Mouse (Mus musculus) liver, embryonic 15.5 days (tissue): ENCODE measurements around the gene Carmil1. TPM values are rescaled to one million over a fixed set of nuclear protein-coding genes. Genes with fewer than 3 reads are reported as not detected.

ENCODE experiments used
- ATAC-seq: fragments of 200-750 bp; cut with Nextera tagmentation; 2 replicates; pipeline ENCODE4 v1.8.0; 2017; ENCODE audit warnings: moderate number of reproducible peaks, mild to moderate bottlenecking, moderate library complexity; ENCODE audit not compliant: insufficient read depth
- H3K27ac ChIP-seq: fragments of 300-500 bp; sonication (generic); replicated peaks from 2 replicates; pipeline ENCODE4 v1.5.1; 2015; ENCODE audit warnings: mild to moderate bottlenecking, inconsistent platforms
- H3K27me3 ChIP-seq: fragments of 300-500 bp; sonication (generic); 2 replicates; pipeline ENCODE4 v1.6.1; 2015; ENCODE audit warnings: mild to moderate bottlenecking, inconsistent platforms
- H3K36me3 ChIP-seq: fragments of 300-500 bp; sonication (generic); replicated peaks from 2 replicates; pipeline ENCODE4 v1.6.1; 2015; ENCODE audit warnings: moderate library complexity, mild to moderate bottlenecking, inconsistent platforms
- H3K4me1 ChIP-seq: fragments of 300-500 bp; sonication (generic); replicated peaks from 2 replicates; pipeline ENCODE4 v1.6.1; 2015; ENCODE audit warnings: inconsistent platforms
- H3K4me2 ChIP-seq: fragments of 300-500 bp; sonication (generic); 2 replicates; pipeline ENCODE4 v1.6.1; 2015; ENCODE audit warnings: moderate library complexity, mild to moderate bottlenecking, inconsistent platforms
- H3K4me3 ChIP-seq: fragments of 300-500 bp; sonication (generic); replicated peaks from 2 replicates; pipeline ENCODE4 v1.5.1; 2015; ENCODE audit warnings: mild to moderate bottlenecking, inconsistent platforms
- H3K9ac ChIP-seq: fragments of 300-500 bp; sonication (generic); 2 replicates; pipeline ENCODE4 v1.6.1; 2015; ENCODE audit warnings: moderate library complexity, mild to moderate bottlenecking, inconsistent platforms
- H3K9me3 ChIP-seq: fragments of 300-500 bp; sonication (generic); replicated peaks from 2 replicates; pipeline ENCODE4 v1.6.1; 2016; ENCODE audit warnings: inconsistent platforms
- WGBS: fragments of 180-500 bp; shearing (Covaris S2); methylation state at CpG from one replicate; pipeline ENCODE4 v1.1.7; 2015; ENCODE audit warnings: mixed read lengths; ENCODE audit not compliant: insufficient replicate concordance; 5-methylcytosine and 5-hydroxymethylcytosine counted together
- polyA plus RNA-seq: library from polyadenylated mRNA; unstranded; fragments of >200 nt; fragmentation: Nextera tagmentation; extraction: Ambion mirVana; gene quantifications from 2 replicates; pipeline ENCODE4 v1.2.1, GENCODE M21; 2015

The Carmil1 gene
- polyA plus RNA-seq, 1 experiment from 2014 or later = 4.1 TPM

- no peaks in the 10 kb centered on the region for H3K9me3 ChIP-seq
- no peak overlapping the region for H3K27ac ChIP-seq
- no peak overlapping the region for H3K9ac ChIP-seq
- H3K4me3 ChIP-seq = no peak overlapping the region
- no peak overlapping the region for H3K4me2 ChIP-seq
- H3K4me1 ChIP-seq = peaks cover 12% of the 10 kb centered on the region
- WGBS = 44% methylated on average over 1 of the region's 1 CpGs
- ATAC-seq = no peak
- H3K36me3 ChIP-seq = no peaks in the 10 kb centered on the region
- peaks cover 34% of the 10 kb centered on the region for H3K27me3 ChIP-seq
These were observed 132.0 kb downstream of the Carmil1 start for GRCm38 (mm10) chr13:24148549-24148948.

- Histone ChIP-seq H3K9me3 (no peaks in the 10 kb centered on the region), H3K36me3 (no peaks in the 10 kb centered on the region), H3K4me1 (no peaks in the 10 kb centered on the region), H3K4me3 (no peak overlapping the region), H3K27me3 (peaks cover 39% of the 10 kb centered on the region), H3K4me2 (no peak overlapping the region), H3K27ac (no peak overlapping the region), H3K9ac (no peak overlapping the region)
- no peak for ATAC-seq
- WGBS = 64% methylated on average over 3 of the region's 3 CpGs
These were observed 133.6 kb downstream of the Carmil1 start for GRCm38 (mm10) chr13:24147006-24147405.

GRCm38 (mm10) chr13:24146541-24146940 lies 134.1 kb downstream of the Carmil1 start:
- Histone ChIP-seq H3K9me3 (no peaks in the 10 kb centered on the region), H3K27ac (no peak overlapping the region), H3K4me3 (no peak overlapping the region), H3K36me3 (no peaks in the 10 kb centered on the region), H3K9ac (no peak overlapping the region), H3K27me3 (peaks cover 40% of the 10 kb centered on the region), H3K4me1 (no peaks in the 10 kb centered on the region), H3K4me2 (no peak overlapping the region)
- no peak for ATAC-seq
- 65% methylated on average over 5 of the region's 5 CpGs for WGBS

GRCm38 (mm10) chr13:24144858-24145257 lies 135.7 kb downstream of the Carmil1 start:
- 34% methylated on average over 4 of the region's 4 CpGs for WGBS
- Histone ChIP-seq H3K27me3 (peaks cover 36% of the 10 kb centered on the region), H3K9me3 (no peaks in the 10 kb centered on the region), H3K27ac (no peak overlapping the region), H3K4me3 (no peak overlapping the region), H3K4me1 (no peaks in the 10 kb centered on the region), H3K36me3 (no peaks in the 10 kb centered on the region), H3K9ac (no peak overlapping the region), H3K4me2 (no peak overlapping the region)
- no peak for ATAC-seq

GRCm38 (mm10) chr13:24144141-24144540 lies 136.5 kb downstream of the Carmil1 start:
- ATAC-seq = no peak
- Histone ChIP-seq H3K9me3 (no peaks in the 10 kb centered on the region), H3K27ac (no peak overlapping the region), H3K27me3 (peaks cover 33% of the 10 kb centered on the region), H3K9ac (no peak overlapping the region), H3K4me1 (no peaks in the 10 kb centered on the region), H3K4me3 (no peak overlapping the region), H3K36me3 (no peaks in the 10 kb centered on the region), H3K4me2 (no peak overlapping the region)
- 39% methylated on average over 2 of the region's 2 CpGs for WGBS

GRCm38 (mm10) chr13:24136836-24137235 lies 143.8 kb downstream of the Carmil1 start:
- H3K9ac ChIP-seq = no peak overlapping the region
- peaks cover 5% of the 10 kb centered on the region; the same call in 1 of the 2 replicates for H3K4me1 ChIP-seq
- 68% methylated on average over 5 of the region's 5 CpGs for WGBS
- no peak for ATAC-seq
- H3K27me3 ChIP-seq = peaks cover 20% of the 10 kb centered on the region
- no peak overlapping the region for H3K4me2 ChIP-seq
- H3K27ac ChIP-seq = no peak overlapping the region
- no peaks in the 10 kb centered on the region for H3K36me3 ChIP-seq
- H3K9me3 ChIP-seq = no peaks in the 10 kb centered on the region
- H3K4me3 ChIP-seq = no peak overlapping the region

- Histone ChIP-seq H3K27me3 (peaks cover 25% of the 10 kb centered on the region), H3K4me1 (peaks cover 10% of the 10 kb centered on the region), H3K9me3 (no peaks in the 10 kb centered on the region), H3K4me3 (no peak overlapping the region), H3K4me2 (no peak overlapping the region), H3K36me3 (no peaks in the 10 kb centered on the region), H3K9ac (no peak overlapping the region), H3K27ac (no peak overlapping the region)
- 63% methylated on average over 21 of the region's 21 CpGs for WGBS
- ATAC-seq = peak; percentile 51; the same call in 1 of the 2 replicates
These were observed 145.0 kb downstream of the Carmil1 start for GRCm38 (mm10) chr13:24135282-24136230.

- Histone ChIP-seq H3K9me3 (no peaks in the 10 kb centered on the region), H3K36me3 (no peaks in the 10 kb centered on the region), H3K27ac (no peak overlapping the region), H3K4me1 (peaks cover 10% of the 10 kb centered on the region), H3K4me3 (no peak overlapping the region), H3K9ac (no peak overlapping the region), H3K27me3 (peaks cover 25% of the 10 kb centered on the region), H3K4me2 (no peak overlapping the region)
- WGBS = 67% methylated on average over 3 of the region's 3 CpGs
- no peak for ATAC-seq
These were observed 147.7 kb downstream of the Carmil1 start for GRCm38 (mm10) chr13:24132866-24133265.

GRCm38 (mm10) chr13:24131319-24131718 lies 149.3 kb downstream of the Carmil1 start:
- no peaks in the 10 kb centered on the region for H3K36me3 ChIP-seq
- H3K9me3 ChIP-seq = no peaks in the 10 kb centered on the region
- no peak overlapping the region for H3K27ac ChIP-seq
- no peak overlapping the region for H3K4me2 ChIP-seq
- H3K9ac ChIP-seq = no peak overlapping the region
- peaks cover 22% of the 10 kb centered on the region for H3K27me3 ChIP-seq
- no peak overlapping the region for H3K4me3 ChIP-seq
- ATAC-seq = no peak
- WGBS = 51% methylated on average over 5 of the region's 5 CpGs
- H3K4me1 ChIP-seq = peaks cover 10% of the 10 kb centered on the region

- Histone ChIP-seq H3K27ac (no peak overlapping the region), H3K4me1 (peaks cover 9% of the 10 kb centered on the region), H3K4me2 (no peak overlapping the region), H3K27me3 (peaks cover 22% of the 10 kb centered on the region), H3K4me3 (no peak overlapping the region), H3K36me3 (no peaks in the 10 kb centered on the region), H3K9me3 (no peaks in the 10 kb centered on the region), H3K9ac (no peak overlapping the region)
- 63% methylated on average over 2 of the region's 2 CpGs for WGBS
- no peak for ATAC-seq
These were observed 149.9 kb downstream of the Carmil1 start for GRCm38 (mm10) chr13:24130741-24131140.

GRCm38 (mm10) chr13:24128731-24129130 lies 151.9 kb downstream of the Carmil1 start:
- Histone ChIP-seq H3K4me2 (no peak overlapping the region), H3K27me3 (peaks cover 16% of the 10 kb centered on the region), H3K9ac (no peak overlapping the region), H3K4me1 (peaks cover 5% of the 10 kb centered on the region), H3K27ac (no peak overlapping the region), H3K4me3 (no peak overlapping the region), H3K36me3 (no peaks in the 10 kb centered on the region), H3K9me3 (no peaks in the 10 kb centered on the region)
- 78% methylated on average over 1 of the region's 1 CpGs for WGBS
- ATAC-seq = no peak
